Mouse (Mus musculus) spleen, adult 2 months (tissue): ENCODE data around the gene Rerg.

ENCODE experiments used
- CTCF ChIP-seq: fragments of 200-500 bp; IDR thresholded peaks from 2 replicates; pipeline ENCODE4 v1.5.1; 2011; ENCODE audit warnings: mild to moderate bottlenecking, inconsistent platforms; ENCODE audit not compliant: insufficient read depth, insufficient read length, insufficient replicate concordance; ENCODE audit errors: extremely low read depth
- POLR2A ChIP-seq: fragments of 200-500 bp; IDR thresholded peaks from 2 replicates; pipeline ENCODE4 v1.6.1; 2011; ENCODE audit warnings: low read depth, low read length, inconsistent platforms

- TF ChIP-seq CTCF (no peak), POLR2A (no peak)
Observed at GRCm38 (mm10) chr6:137014346-137014745, 156.0 kb downstream of the Rerg start.
